Mouse (Mus musculus) stomach, postnatal 0 days (tissue): ENCODE results near the gene Mov10l1.

Experiments
- CTCF ChIP-seq: IDR thresholded peaks from 2 replicates; pipeline ENCODE4 v1.5.1; 2016; ENCODE audit warnings: antibody characterized with exemption, low read depth, mild to moderate bottlenecking, moderate library complexity
- EP300 ChIP-seq: optimal IDR thresholded peaks from 2 replicates; pipeline ENCODE3; 2016; ENCODE audit warnings: antibody characterized with exemption

DNA sequence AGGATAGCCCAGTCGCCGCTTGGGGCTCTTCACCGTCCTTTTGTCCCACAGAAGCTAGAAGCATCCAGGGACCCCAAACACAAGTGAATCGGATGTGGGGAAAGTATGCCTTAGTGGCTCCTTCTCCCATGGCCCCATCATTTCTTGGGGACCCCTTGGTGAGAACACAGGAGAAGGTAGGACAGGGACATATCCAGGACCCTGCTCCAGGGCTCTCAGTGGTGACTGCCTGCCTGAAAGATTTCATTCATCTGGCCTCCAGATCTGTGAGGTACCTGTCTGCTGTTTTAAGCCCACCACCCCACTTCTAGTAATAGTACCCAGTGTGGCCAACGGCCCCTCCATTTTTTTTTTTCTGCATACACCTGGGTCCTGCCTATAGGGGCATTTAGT is 79.8 kb downstream of the Mov10l1 start:
- TF ChIP-seq CTCF (no peak), EP300 (no peak)
